Mouse (Mus musculus) forebrain, embryonic 10.5 days (tissue): ENCODE data around the gene Chuk. TPM values are rescaled to one million over a fixed set of nuclear protein-coding genes. Genes with fewer than 3 reads are reported as not detected.
"Not testable (repeated sequence)": the region's sequence is repeated elsewhere in the genome, so short reads cannot be mapped to it uniquely, and the experiment has no call there.

Experiments
- DNase-seq: peaks from one replicate; pipeline ENCODE4 v3.0.0-alpha.2; 2017; ENCODE audit warnings: low spot score; ENCODE audit errors: extremely low spot score
- H3K27ac ChIP-seq: fragments of 300-500 bp; sonication (generic); 2 replicates; pipeline ENCODE4 v1.5.1; 2016; ENCODE audit warnings: mild to moderate bottlenecking
- H3K27me3 ChIP-seq: fragments of 300-500 bp; sonication (generic); 2 replicates; pipeline ENCODE4 v1.6.1; 2016; ENCODE audit warnings: mild to moderate bottlenecking; ENCODE audit not compliant: poor library complexity, severe bottlenecking
- H3K36me3 ChIP-seq: fragments of 300-500 bp; sonication (generic); replicated peaks from 2 replicates; pipeline ENCODE4 v1.6.1; 2016; ENCODE audit warnings: mild to moderate bottlenecking, moderate library complexity
- H3K4me1 ChIP-seq: fragments of 300-500 bp; sonication (generic); 2 replicates; pipeline ENCODE4 v1.6.1; 2016
- H3K4me3 ChIP-seq: fragments of 300-500 bp; sonication (generic); 2 replicates; pipeline ENCODE4 v1.5.1; 2016; ENCODE audit warnings: mild to moderate bottlenecking, moderate library complexity
- H3K9me3 ChIP-seq: fragments of 300-500 bp; sonication (generic); 2 replicates; pipeline ENCODE4 v1.6.1; 2016; ENCODE audit warnings: mild to moderate bottlenecking, moderate library complexity
- WGBS: fragments of 180-500 bp; shearing (Covaris S2); methylation state at CpG from one replicate; pipeline ENCODE4 v1.1.7; 2016; 5-methylcytosine and 5-hydroxymethylcytosine counted together
- polyA plus RNA-seq: library from polyadenylated mRNA; unstranded; fragments of >200 nt; fragmentation: Nextera tagmentation; extraction: Ambion mirVana; gene quantifications from 2 replicates; pipeline ENCODE4 v1.2.1, GENCODE M21; 2016

The Chuk gene
- polyA plus RNA-seq, 1 experiment from 2014 or later: 48.6 TPM

- whole genome bisulfite sequencing: 93% methylated on average over 2 of the region's 2 CpGs
- no peak for DNase-seq
- no peak overlapping the region for H3K4me3 ChIP-seq
- no peaks in the 10 kb centered on the region for H3K9me3 ChIP-seq
- peaks cover 88% of the 10 kb centered on the region for H3K36me3 ChIP-seq
- no peak overlapping the region for H3K27ac ChIP-seq
- H3K4me1 ChIP-seq: no peaks in the 10 kb centered on the region
- no peaks in the 10 kb centered on the region for H3K27me3 ChIP-seq
Observed at GRCm38 (mm10) chr19:44128560-44128959, 21.3 kb upstream of the Chuk start.

DNA sequence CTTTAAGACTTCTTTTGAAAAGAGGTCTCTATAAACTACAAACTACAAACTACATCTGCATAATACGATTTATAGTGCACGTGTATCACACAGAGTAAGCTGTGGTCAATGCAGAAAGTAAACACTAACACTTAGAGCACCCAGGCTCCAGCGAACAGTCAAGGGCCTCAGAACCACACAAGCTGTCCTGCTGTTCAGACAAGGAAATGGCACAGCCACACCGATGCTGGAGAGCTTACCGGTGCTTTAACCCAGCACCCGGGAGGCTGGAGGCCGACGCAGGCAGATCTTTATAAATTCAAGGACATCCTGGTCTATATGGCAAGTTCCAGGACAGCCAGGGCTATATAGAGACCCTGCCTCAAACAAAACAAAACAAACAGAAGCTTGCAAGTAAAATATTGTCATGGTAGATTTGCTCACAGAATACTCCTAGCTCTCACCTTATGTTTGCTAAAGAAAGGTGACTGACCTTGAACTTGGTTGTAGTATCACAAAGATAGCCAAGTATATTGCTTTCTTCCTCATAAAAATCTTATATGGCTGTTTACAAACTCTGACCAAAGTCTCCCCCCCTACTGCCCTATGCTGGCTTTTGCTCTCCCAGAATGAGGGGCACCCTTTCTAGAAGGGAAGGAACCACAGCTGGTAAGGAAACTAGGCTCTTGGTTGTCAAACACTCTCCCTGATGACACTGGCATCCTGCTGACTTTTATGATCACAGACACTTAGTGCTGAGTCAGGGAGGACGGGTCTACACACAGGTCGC is 20.6 kb upstream of the Chuk start:
- no peak for DNase-seq
- no peak overlapping the region for H3K4me3 ChIP-seq
- peaks cover 95% of the 10 kb centered on the region for H3K36me3 ChIP-seq
- no peaks in the 10 kb centered on the region for H3K27me3 ChIP-seq
- no peaks in the 10 kb centered on the region for H3K9me3 ChIP-seq
- WGBS: 95% methylated on average over 10 of the region's 10 CpGs
- no peak overlapping the region for H3K27ac ChIP-seq
- no peaks in the 10 kb centered on the region for H3K4me1 ChIP-seq

DNA sequence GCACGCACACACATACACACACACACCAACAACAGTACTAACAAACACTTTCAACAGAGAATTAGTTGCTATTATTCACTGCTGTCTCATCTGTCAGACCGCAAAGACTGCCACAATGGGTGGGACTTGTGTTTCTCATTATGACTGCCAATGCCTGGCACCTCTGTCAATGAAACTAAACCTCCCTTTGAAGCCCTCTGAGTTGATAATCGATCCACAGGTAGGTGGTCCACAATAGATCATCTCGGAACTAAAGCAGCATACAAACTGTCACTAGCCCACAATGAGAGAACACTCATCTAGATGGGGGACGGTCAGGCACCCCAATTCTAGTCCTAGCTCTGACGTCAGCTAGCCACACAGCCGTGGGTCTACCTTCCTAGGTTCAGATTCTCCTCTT is 13.9 kb upstream of the Chuk start:
- Histone ChIP-seq H3K27me3 (no peaks in the 10 kb centered on the region), H3K27ac (no peak overlapping the region), H3K9me3 (no peaks in the 10 kb centered on the region), H3K4me3 (no peak overlapping the region), H3K4me1 (no peaks in the 10 kb centered on the region), H3K36me3 (peaks cover 96% of the 10 kb centered on the region)
- 95% methylated on average over 7 of the region's 7 CpGs for WGBS
- DNase-seq: no peak

- not testable (repeated sequence) for H3K27ac ChIP-seq, DNase-seq, H3K4me3 ChIP-seq, H3K4me1 ChIP-seq, H3K9me3 ChIP-seq, H3K27me3 ChIP-seq
- H3K36me3 ChIP-seq: peaks cover 96% of the 10 kb centered on the region
- WGBS: 95% methylated on average over 9 of the region's 9 CpGs
Observed at GRCm38 (mm10) chr19:44120686-44121085, 13.4 kb upstream of the Chuk start.

DNA sequence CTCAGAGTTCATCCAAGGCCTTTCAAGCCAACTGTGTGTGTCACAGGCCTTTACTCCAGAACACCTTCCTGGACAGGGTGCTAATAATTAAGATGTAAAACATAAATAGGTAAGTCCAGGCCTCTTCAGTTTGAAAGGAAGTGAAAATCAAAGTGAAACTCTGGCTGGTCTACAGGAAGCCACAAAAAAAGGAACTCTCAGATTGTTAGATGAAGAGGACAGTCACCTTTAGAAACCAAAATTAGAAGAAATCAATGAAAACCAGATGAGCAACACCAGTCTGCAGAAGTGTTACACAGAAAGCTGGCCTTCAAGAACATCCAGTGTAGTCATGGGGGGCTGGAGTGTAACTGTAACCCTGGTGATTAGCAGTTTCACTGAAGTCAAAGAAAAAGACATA is 10.5 kb upstream of the Chuk start:
- Histone ChIP-seq H3K4me3 (no peak overlapping the region), H3K9me3 (no peaks in the 10 kb centered on the region), H3K27ac (no peak overlapping the region), H3K4me1 (no peaks in the 10 kb centered on the region), H3K36me3 (peaks cover 95% of the 10 kb centered on the region), H3K27me3 (no peaks in the 10 kb centered on the region)
- no peak for DNase-seq

DNA sequence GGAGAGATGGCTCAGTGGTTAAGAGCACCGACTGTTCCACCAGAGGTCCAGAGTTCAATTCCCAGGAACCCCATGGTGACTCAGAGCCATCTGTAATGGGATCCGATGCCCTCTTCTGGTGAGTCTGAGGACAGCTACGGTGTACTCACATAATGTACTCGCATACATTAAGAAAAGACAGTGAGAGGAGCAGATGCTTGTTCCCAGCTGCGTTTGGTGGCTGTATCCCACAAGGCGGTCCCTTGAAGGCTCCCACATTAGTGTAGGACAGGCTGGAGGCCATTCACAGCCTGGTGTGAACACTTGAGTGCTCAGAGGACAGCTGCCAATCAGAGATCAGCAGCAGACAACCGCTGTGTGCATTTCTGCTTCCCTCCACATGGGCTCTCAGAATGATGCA is 4.4 kb upstream of the Chuk start:
- no peaks in the 10 kb centered on the region for H3K27me3 ChIP-seq
- H3K36me3 ChIP-seq: peaks cover 79% of the 10 kb centered on the region
- no peaks in the 10 kb centered on the region for H3K9me3 ChIP-seq
- no peak overlapping the region for H3K27ac ChIP-seq
- H3K4me3 ChIP-seq: no peak overlapping the region
- DNase-seq: peak; percentile 24
- H3K4me1 ChIP-seq: peaks cover 12% of the 10 kb centered on the region
- WGBS: 72% methylated on average over 7 of the region's 7 CpGs

DNA sequence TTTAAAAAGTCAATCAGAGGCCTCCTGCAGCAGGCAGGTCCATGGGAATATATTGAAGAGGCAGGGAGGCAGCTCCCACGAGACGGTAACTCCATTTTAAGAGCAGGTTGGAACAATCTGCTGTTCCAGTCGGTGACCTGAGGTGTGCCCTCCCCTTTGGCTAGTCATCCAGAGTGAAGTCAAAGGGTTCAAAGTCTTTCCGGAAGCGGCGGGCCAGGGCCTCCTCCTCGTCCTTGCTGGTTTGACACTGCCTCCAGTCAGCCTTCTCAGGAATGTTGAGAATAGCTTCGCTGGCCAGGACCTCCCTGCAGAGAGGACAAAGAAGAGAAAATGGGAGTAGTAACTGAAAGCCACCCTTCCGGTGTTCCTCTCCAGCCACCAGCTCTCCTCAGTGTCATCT is 3.1 kb upstream of the Chuk start:
- 93% methylated on average over 9 of the region's 9 CpGs for WGBS

GRCm38 (mm10) chr19:44108996-44109395 is 1.7 kb upstream of the Chuk start:
- Histone ChIP-seq H3K27ac (no peak overlapping the region), H3K9me3 (no peaks in the 10 kb centered on the region), H3K36me3 (peaks cover 53% of the 10 kb centered on the region), H3K4me3 (no peak overlapping the region), H3K4me1 (peaks cover 26% of the 10 kb centered on the region), H3K27me3 (no peaks in the 10 kb centered on the region)
- DNase-seq: no peak

More for the DNA sequence above, 3.1 kb upstream of the Chuk start:
- DNase-seq: no peak
- Histone ChIP-seq H3K4me1 (peaks cover 26% of the 10 kb centered on the region), H3K4me3 (no peak overlapping the region), H3K9me3 (no peaks in the 10 kb centered on the region), H3K36me3 (peaks cover 66% of the 10 kb centered on the region), H3K27me3 (no peaks in the 10 kb centered on the region), H3K27ac (no peak overlapping the region)

DNA sequence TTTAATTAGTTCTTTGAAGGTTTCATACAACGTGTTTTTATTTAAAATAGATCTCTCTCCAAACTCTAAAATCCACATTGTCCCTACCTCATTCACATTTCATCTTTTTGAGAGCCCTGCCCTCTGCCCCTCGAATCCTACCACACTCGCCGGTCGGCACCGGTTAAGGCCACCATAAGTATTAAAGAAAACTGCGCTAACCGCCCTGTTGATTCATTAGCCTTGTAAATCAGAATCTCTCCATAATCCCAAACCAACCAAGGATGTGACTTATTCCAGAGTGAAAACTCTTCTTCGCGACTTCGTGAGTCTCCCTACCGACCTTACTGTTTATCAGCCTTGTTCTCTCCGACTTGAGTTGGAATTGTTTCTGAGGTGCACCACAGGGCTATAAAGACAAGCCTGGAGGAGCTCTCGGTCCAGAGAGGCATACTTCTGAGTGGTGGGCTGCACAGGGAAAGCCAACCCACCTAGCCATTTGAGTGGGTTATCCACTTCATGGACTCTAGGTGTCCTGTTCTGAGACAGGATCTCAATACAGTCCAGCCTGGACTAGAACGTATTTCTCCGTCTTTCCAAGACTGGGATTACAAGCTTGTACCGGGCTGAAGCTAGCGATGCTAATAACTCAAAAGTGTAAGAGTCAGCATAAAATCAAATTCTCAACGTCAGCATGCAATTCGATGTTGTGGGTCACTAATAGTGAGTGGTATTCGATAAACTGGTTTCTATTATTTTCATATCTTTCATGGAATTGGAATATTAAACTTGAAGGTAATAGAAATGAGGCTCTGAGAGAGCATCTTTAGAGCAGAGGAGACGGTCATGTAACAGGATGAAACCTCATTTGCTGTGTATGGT is 611 bp upstream of the Chuk start:
- no peaks in the 10 kb centered on the region for H3K27me3 ChIP-seq
- peak overlapping the region; percentile 95 for H3K27ac ChIP-seq
- peak overlapping the region; percentile 100 for H3K4me3 ChIP-seq
- WGBS: 28% methylated on average over 22 of the region's 22 CpGs
- no peak for DNase-seq
- peaks cover 26% of the 10 kb centered on the region for H3K4me1 ChIP-seq
- no peaks in the 10 kb centered on the region for H3K9me3 ChIP-seq
- peaks cover 44% of the 10 kb centered on the region for H3K36me3 ChIP-seq

DNA sequence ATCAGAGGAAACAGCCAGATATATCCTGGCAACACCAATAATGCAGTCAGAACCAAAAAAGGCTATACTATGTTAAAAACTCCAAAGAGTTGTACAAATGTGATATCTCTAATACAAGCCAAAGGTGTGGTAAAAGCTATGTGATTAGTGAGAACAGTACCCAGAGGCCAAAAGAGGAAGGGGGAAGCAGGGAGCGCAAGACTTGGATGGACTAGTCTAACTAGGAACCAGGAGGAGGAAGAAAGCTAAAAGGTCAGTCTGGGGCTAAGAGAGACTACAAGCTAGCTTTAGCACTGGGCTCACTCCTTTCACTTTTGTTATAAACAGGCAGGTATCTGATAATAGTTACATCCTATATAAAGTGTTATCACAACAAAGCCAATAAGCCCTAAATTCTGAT is 2.9 kb downstream of the Chuk start:
- peaks cover 33% of the 10 kb centered on the region for H3K36me3 ChIP-seq
- H3K27me3 ChIP-seq: no peaks in the 10 kb centered on the region
- H3K27ac ChIP-seq: no peak overlapping the region
- H3K4me3 ChIP-seq: no peak overlapping the region
- 82% methylated on average over 1 of the region's 1 CpGs for WGBS
- peaks cover 26% of the 10 kb centered on the region for H3K4me1 ChIP-seq
- no peak for DNase-seq
- no peaks in the 10 kb centered on the region for H3K9me3 ChIP-seq

GRCm38 (mm10) chr19:44103001-44103400 is 4.3 kb downstream of the Chuk start:
- Histone ChIP-seq H3K4me1 (peaks cover 21% of the 10 kb centered on the region), H3K9me3 (no peaks in the 10 kb centered on the region), H3K27ac (no peak overlapping the region), H3K36me3 (peaks cover 40% of the 10 kb centered on the region), H3K4me3 (no peak overlapping the region), H3K27me3 (no peaks in the 10 kb centered on the region)
- 88% methylated on average over 3 of the region's 3 CpGs for WGBS
- DNase-seq: no peak

- DNase-seq: no peak
- no peak overlapping the region for H3K4me3 ChIP-seq
- peaks cover 3% of the 10 kb centered on the region; the same call in 1 of the 2 replicates for H3K9me3 ChIP-seq
- H3K4me1 ChIP-seq: peaks cover 5% of the 10 kb centered on the region
- no peak overlapping the region for H3K27ac ChIP-seq
- no peaks in the 10 kb centered on the region for H3K27me3 ChIP-seq
- H3K36me3 ChIP-seq: peaks cover 61% of the 10 kb centered on the region
Observed at GRCm38 (mm10) chr19:44100840-44101239, 6.4 kb downstream of the Chuk start.

DNA sequence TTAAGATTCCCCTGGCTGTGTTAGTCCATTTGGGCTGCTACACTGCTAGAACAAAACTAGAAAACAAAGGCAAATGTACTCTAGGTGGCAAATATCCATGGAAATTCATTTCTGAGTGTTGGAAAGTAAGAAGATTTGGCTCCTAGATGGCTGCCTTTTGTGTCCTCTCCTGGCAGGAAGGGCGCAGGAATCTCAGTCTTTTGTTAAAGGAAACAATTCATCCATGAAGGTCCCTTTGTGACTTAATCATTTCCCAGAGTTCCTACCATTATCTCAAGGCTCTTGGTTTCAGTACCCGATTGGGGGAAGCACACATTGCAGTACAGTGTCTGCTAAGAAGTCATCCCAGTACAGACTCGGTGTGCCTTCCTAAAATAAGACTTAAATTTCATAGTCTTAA is 21.0 kb downstream of the Chuk start:
- Histone ChIP-seq H3K36me3 (peaks cover 80% of the 10 kb centered on the region), H3K27me3 (no peaks in the 10 kb centered on the region), H3K27ac (0 out of 2 replicates have a peak overlapping the region, but pooled peaks have one; percentile 35), H3K9me3 (no peaks in the 10 kb centered on the region), H3K4me1 (peaks cover 12% of the 10 kb centered on the region), H3K4me3 (no peak overlapping the region)
- no peak for DNase-seq
- 32% methylated on average over 3 of the region's 3 CpGs for WGBS
